Mouse (Mus musculus): ENCODE results near the gene Abca3. TPM values are rescaled to one million over a fixed set of nuclear protein-coding genes. Genes with fewer than 3 reads are reported as not detected.

Gene Abca3
- total and polyA plus RNA-seq, 2 experiments from 2014 or later: 4.4 to 14.8 TPM

- no peaks in the 10 kb centered on the region for H3K4me1 ChIP-seq (ENCODE audit: control insufficient read depth, insufficient read depth)
- H3K9me3 ChIP-seq (replicated peaks; ENCODE audit: control insufficient read depth, low read length): no peaks in the 10 kb centered on the region
- H3K36me3 ChIP-seq (replicated peaks; ENCODE audit: control insufficient read depth, insufficient read depth, low read length): peaks cover 88% of the 10 kb centered on the region
- no peak overlapping the region for H3K27ac ChIP-seq (ENCODE audit: low read depth)
- WGBS: 51% methylated on average over 2 of the region's 2 CpGs
- no peak for DNase-seq (ENCODE audit: low spot score)
- no peak overlapping the region for H3K4me3 ChIP-seq (ENCODE audit: low read depth, low read length)
- H3K4me2 ChIP-seq (ENCODE audit: low read depth, low read length): no peak overlapping the region
- no peak for TF ChIP-seq EP300 (IDR thresholded peaks at IDR 0.05; ENCODE audit: low read depth)
- peak; percentile 41 for TF ChIP-seq CTCF (IDR thresholded peaks at IDR 0.05; ENCODE audit: low read depth)
- H3K9ac ChIP-seq (replicated peaks; ENCODE audit: low read depth, low read length): no peak overlapping the region
- H3K27me3 ChIP-seq (ENCODE audit: control insufficient read depth, insufficient read depth, low read length): no peaks in the 10 kb centered on the region
- ATAC-seq (ENCODE audit: insufficient read depth, low read depth): no peak
Measured at GRCm38 (mm10) chr17:24441148-24441547, 89.4 kb downstream of the Abca3 start.

GRCm38 (mm10) chr17:24442107-24442506, 90.4 kb downstream of the Abca3 start:
- Histone ChIP-seq H3K4me2 (ENCODE audit: low read depth, low read length) (no peak overlapping the region), H3K4me3 (ENCODE audit: low read depth, low read length) (no peak overlapping the region), H3K27ac (ENCODE audit: low read depth) (no peak overlapping the region), H3K9me3 (replicated peaks; ENCODE audit: control insufficient read depth, low read length) (no peaks in the 10 kb centered on the region), H3K4me1 (ENCODE audit: control insufficient read depth, insufficient read depth) (no peaks in the 10 kb centered on the region), H3K27me3 (ENCODE audit: control insufficient read depth, insufficient read depth, low read length) (no peaks in the 10 kb centered on the region), H3K36me3 (replicated peaks; ENCODE audit: control insufficient read depth, insufficient read depth, low read length) (peaks cover 88% of the 10 kb centered on the region), H3K9ac (replicated peaks; ENCODE audit: low read depth, low read length) (no peak overlapping the region)
- no peak for ATAC-seq (ENCODE audit: insufficient read depth, low read depth)
- DNase-seq (ENCODE audit: low spot score): no peak
- WGBS: 87% methylated on average over 14 of the region's 14 CpGs
- no peak for TF ChIP-seq EP300 (IDR thresholded peaks at IDR 0.05; ENCODE audit: low read depth)
- TF ChIP-seq CTCF (IDR thresholded peaks at IDR 0.05; ENCODE audit: low read depth): no peak

DNA sequence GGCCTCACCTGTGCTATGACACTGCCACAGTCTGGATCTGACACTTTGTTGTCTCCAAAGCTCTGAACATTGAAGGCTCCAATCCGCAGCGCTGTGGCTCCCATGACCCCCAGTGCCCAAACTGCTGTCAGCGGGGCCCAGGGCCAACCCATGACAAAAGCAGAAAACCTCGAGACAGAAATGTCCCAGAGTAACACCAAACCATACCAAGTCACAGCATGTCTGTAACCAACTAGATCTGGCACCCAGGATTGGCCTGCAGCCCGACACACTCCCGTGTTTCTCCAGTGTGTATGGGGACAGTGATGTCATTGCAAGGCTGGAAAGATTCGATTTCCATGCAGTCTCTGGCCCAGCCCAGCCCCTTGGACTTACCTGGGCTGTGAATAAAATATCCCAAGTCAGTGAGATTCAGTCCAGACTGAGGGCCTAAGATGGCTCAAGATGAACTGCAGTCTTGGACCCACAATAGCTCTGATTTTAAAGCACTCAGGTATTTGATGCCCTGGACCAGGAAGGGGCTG, 90.9 kb downstream of the Abca3 start, which contains the start of gene Dnase1l2:
Gene Dnase1l2 (minus strand): TSS at position 474 of the 524 bp plus-strand sequence.
- TF ChIP-seq EP300 (IDR thresholded peaks at IDR 0.05; ENCODE audit: low read depth) (no peak), CTCF (IDR thresholded peaks at IDR 0.05; ENCODE audit: low read depth) (no peak)
- H3K4me2 ChIP-seq (ENCODE audit: low read depth, low read length): no peak within 1 kb of the TSS
- H3K4me3 ChIP-seq (ENCODE audit: low read depth, low read length): no peak within 1 kb of the TSS
- no peak within 1 kb of the TSS for H3K27ac ChIP-seq (ENCODE audit: low read depth)
- H3K36me3 ChIP-seq (replicated peaks; ENCODE audit: control insufficient read depth, insufficient read depth, low read length): peaks cover 88% of the 10 kb centered on the region
- no peak within 1 kb of the TSS for H3K9ac ChIP-seq (replicated peaks; ENCODE audit: low read depth, low read length)
- no peaks in the 10 kb centered on the region for H3K9me3 ChIP-seq (replicated peaks; ENCODE audit: control insufficient read depth, low read length)
- 64% methylated on average over 7 of the region's 7 CpGs for WGBS
- no peak for DNase-seq (ENCODE audit: low spot score)
- H3K27me3 ChIP-seq (ENCODE audit: control insufficient read depth, insufficient read depth, low read length): no peaks in the 10 kb centered on the region
- ATAC-seq (ENCODE audit: insufficient read depth, low read depth): no peak
- no peaks in the 10 kb centered on the region for H3K4me1 ChIP-seq (ENCODE audit: control insufficient read depth, insufficient read depth)

- no peak overlapping the region for H3K4me2 ChIP-seq (ENCODE audit: low read depth, low read length)
- peaks cover 88% of the 10 kb centered on the region for H3K36me3 ChIP-seq (replicated peaks; ENCODE audit: control insufficient read depth, insufficient read depth, low read length)
- TF ChIP-seq CTCF (IDR thresholded peaks at IDR 0.05; ENCODE audit: low read depth): no peak
- TF ChIP-seq EP300 (IDR thresholded peaks at IDR 0.05; ENCODE audit: low read depth): no peak
- 65% methylated on average over 4 of the region's 4 CpGs for WGBS
- no peak overlapping the region for H3K9ac ChIP-seq (replicated peaks; ENCODE audit: low read depth, low read length)
- no peak overlapping the region for H3K27ac ChIP-seq (ENCODE audit: low read depth)
- no peaks in the 10 kb centered on the region for H3K9me3 ChIP-seq (replicated peaks; ENCODE audit: control insufficient read depth, low read length)
- H3K4me1 ChIP-seq (ENCODE audit: control insufficient read depth, insufficient read depth): no peaks in the 10 kb centered on the region
- DNase-seq (ENCODE audit: low spot score) (no peak), ATAC-seq (ENCODE audit: insufficient read depth, low read depth) (no peak)
- no peaks in the 10 kb centered on the region for H3K27me3 ChIP-seq (ENCODE audit: control insufficient read depth, insufficient read depth, low read length)
- no peak overlapping the region for H3K4me3 ChIP-seq (ENCODE audit: low read depth, low read length)
Measured at GRCm38 (mm10) chr17:24443409-24443808, 91.7 kb downstream of the Abca3 start.

DNA sequence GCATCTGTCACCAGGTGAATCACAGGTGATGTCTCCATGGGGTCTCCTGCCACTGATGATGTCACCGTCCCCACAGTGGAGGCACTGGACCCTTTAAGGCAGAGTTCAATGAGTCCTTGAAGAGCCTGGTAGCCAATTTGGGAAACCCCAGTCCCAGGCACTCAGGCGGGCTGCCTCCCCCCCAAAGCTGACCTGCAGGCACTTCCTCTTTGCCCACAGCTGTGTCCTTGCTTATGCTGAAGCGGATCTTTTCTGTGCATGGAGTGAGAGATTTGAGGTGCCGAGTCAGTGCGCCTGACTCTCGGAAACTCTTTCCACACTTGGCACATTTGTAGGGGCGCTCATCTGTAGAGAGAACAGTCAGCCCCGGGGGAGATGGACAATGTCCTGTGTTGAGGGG, 94.8 kb downstream of the Abca3 start:
- DNase-seq (ENCODE audit: low spot score): no peak
- H3K36me3 ChIP-seq (replicated peaks; ENCODE audit: control insufficient read depth, insufficient read depth, low read length): peaks cover 87% of the 10 kb centered on the region
- H3K4me2 ChIP-seq (ENCODE audit: low read depth, low read length): no peak overlapping the region
- WGBS: 90% methylated on average over 8 of the region's 8 CpGs
- ATAC-seq (ENCODE audit: insufficient read depth, low read depth): no peak
- TF ChIP-seq CTCF (IDR thresholded peaks at IDR 0.05; ENCODE audit: low read depth) (no peak), EP300 (IDR thresholded peaks at IDR 0.05; ENCODE audit: low read depth) (no peak)
- no peaks in the 10 kb centered on the region for H3K27me3 ChIP-seq (ENCODE audit: control insufficient read depth, insufficient read depth, low read length)
- no peaks in the 10 kb centered on the region for H3K9me3 ChIP-seq (replicated peaks; ENCODE audit: control insufficient read depth, low read length)
- H3K27ac ChIP-seq (ENCODE audit: low read depth): no peak overlapping the region
- no peaks in the 10 kb centered on the region for H3K4me1 ChIP-seq (ENCODE audit: control insufficient read depth, insufficient read depth)
- H3K4me3 ChIP-seq (ENCODE audit: low read depth, low read length): no peak overlapping the region
- no peak overlapping the region for H3K9ac ChIP-seq (replicated peaks; ENCODE audit: low read depth, low read length)

- Histone ChIP-seq H3K9ac (replicated peaks; ENCODE audit: low read depth, low read length) (no peak overlapping the region), H3K9me3 (replicated peaks; ENCODE audit: control insufficient read depth, low read length) (no peaks in the 10 kb centered on the region), H3K27me3 (ENCODE audit: control insufficient read depth, insufficient read depth, low read length) (no peaks in the 10 kb centered on the region), H3K27ac (ENCODE audit: low read depth) (no peak overlapping the region), H3K36me3 (replicated peaks; ENCODE audit: control insufficient read depth, insufficient read depth, low read length) (peaks cover 69% of the 10 kb centered on the region), H3K4me3 (ENCODE audit: low read depth, low read length) (no peak overlapping the region), H3K4me1 (ENCODE audit: control insufficient read depth, insufficient read depth) (peaks cover 13% of the 10 kb centered on the region), H3K4me2 (ENCODE audit: low read depth, low read length) (no peak overlapping the region)
- TF ChIP-seq EP300 (IDR thresholded peaks at IDR 0.05; ENCODE audit: low read depth) (no peak), CTCF (IDR thresholded peaks at IDR 0.05; ENCODE audit: low read depth) (no peak)
- 88% methylated on average over 6 of the region's 6 CpGs for WGBS
- DNase-seq (ENCODE audit: low spot score): no peak
- ATAC-seq (ENCODE audit: insufficient read depth, low read depth): no peak
Measured at GRCm38 (mm10) chr17:24449507-24449906, 97.8 kb downstream of the Abca3 start.
